Mouse (Mus musculus): Measurements from ENCODE around the gene Fndc8. TPM values are rescaled to one million over a fixed set of nuclear protein-coding genes. Genes with fewer than 3 reads are reported as not detected.

Gene Fndc8
- polyA plus RNA-seq, 1 experiment from 2014 or later = 0.15 TPM

DNA sequence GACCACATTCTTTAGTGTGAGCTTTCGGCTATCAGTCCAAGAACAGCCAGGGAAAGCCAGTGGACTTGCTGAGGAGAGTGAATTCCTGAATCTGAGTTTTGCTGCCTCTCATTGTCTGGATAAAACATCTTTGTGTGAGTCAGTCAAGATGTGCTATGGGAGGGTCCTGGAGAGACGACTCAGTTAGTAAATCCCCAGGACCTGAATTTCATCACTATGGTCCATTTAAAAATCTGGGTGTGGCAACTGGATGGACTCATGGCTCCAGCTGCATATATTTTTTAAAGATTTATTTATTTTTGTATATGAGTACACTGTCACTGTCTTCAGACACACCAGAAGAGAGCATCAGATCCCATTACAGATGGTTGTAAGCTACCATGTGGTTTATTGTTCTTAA lies 53.7 kb downstream of the Fndc8 start:
- Histone ChIP-seq H3K27ac (no peak overlapping the region), H3K9ac (no peak overlapping the region), H3K4me3 (no peak overlapping the region), H3K4me2 (no peak overlapping the region), H3K27me3 (peaks cover 52% of the 10 kb centered on the region), H3K9me3 (no peaks in the 10 kb centered on the region), H3K36me3 (no peaks in the 10 kb centered on the region), H3K4me1 (no peaks in the 10 kb centered on the region)
- WGBS = 73% methylated on average over 2 of the region's 2 CpGs
- no peak for ATAC-seq (ENCODE audit: insufficient number of reproducible peaks, insufficient read depth, low FRiP score, low TSS enrichment, low read depth)

DNA sequence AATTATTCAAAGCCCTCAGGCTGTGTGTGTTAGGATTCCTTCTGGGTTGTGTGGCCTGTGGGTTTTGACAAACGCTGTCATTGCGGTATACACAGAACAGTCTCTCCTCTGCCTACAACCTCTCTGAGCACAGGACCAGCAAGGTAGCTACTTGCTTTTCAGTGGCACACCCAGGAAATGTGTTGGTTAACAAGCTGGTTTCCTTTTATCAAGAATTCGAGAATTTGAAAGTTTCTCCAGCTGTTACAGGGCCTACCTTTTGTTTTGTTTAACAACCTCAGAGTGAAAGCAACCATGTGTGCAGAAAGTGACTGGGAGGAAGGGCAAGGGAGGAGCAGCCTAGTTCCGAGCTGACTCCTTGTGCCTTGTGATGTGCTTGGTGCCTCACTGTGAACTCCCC lies 55.5 kb downstream of the Fndc8 start:
- Histone ChIP-seq H3K9ac (no peak overlapping the region), H3K4me3 (no peak overlapping the region), H3K36me3 (no peaks in the 10 kb centered on the region), H3K4me2 (no peak overlapping the region), H3K27me3 (peaks cover 59% of the 10 kb centered on the region), H3K27ac (no peak overlapping the region), H3K9me3 (no peaks in the 10 kb centered on the region), H3K4me1 (peaks cover 10% of the 10 kb centered on the region)
- 35% methylated on average over 4 of the region's 4 CpGs for WGBS
- ATAC-seq (ENCODE audit: insufficient number of reproducible peaks, insufficient read depth, low FRiP score, low TSS enrichment, low read depth) = no peak

DNA sequence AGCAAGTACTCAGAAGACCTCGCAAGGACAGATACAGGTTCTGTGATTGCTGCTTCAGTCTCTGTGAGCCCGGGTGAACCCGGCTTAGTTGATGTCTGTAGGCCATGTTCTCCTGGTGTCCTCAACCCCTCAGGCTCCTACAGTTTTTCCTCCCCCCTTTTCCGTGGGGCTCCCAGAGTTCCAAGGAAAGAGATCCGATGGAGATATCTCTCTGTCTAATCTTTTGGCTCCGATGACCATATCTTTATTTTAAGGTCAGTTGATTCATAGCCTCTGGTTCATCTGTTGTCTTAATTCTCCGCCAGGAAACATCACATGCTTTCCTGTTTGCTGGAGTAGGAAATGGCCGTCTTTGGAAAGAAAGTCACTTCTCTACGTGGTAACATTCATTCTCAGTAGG lies 57.1 kb downstream of the Fndc8 start:
- no peaks in the 10 kb centered on the region for H3K9me3 ChIP-seq
- H3K36me3 ChIP-seq = no peaks in the 10 kb centered on the region
- no peak overlapping the region for H3K9ac ChIP-seq
- H3K4me1 ChIP-seq = peaks cover 10% of the 10 kb centered on the region
- no peak for ATAC-seq (ENCODE audit: insufficient number of reproducible peaks, insufficient read depth, low FRiP score, low TSS enrichment, low read depth)
- H3K4me3 ChIP-seq = no peak overlapping the region
- H3K27me3 ChIP-seq = peaks cover 62% of the 10 kb centered on the region
- WGBS = 85% methylated on average over 9 of the region's 9 CpGs
- H3K27ac ChIP-seq = no peak overlapping the region
- no peak overlapping the region for H3K4me2 ChIP-seq

Other genes with a start within 250 kb of the Fndc8 start
- 0.29 and 0.52 TPM in 2 replicates for gene Cct6b, start 127.8 kb upstream of the Fndc8 start, polyA plus RNA-seq (2015; fragmentation: Nextera tagmentation; extraction: Ambion mirVana)
- 42.0 and 42.7 TPM in 2 replicates for gene Zfp830, start 127.8 kb upstream of the Fndc8 start, polyA plus RNA-seq (2015; fragmentation: Nextera tagmentation; extraction: Ambion mirVana)
- 33.9 and 34.7 TPM in 2 replicates for gene Lig3, start 111.0 kb upstream of the Fndc8 start, polyA plus RNA-seq (2015; fragmentation: Nextera tagmentation; extraction: Ambion mirVana)
- gene Rffl, start 20.9 kb upstream of the Fndc8 start, polyA plus RNA-seq (2015; fragmentation: Nextera tagmentation; extraction: Ambion mirVana) = 10.2 and 11.5 TPM in 2 replicates
- 11.7 and 12.9 TPM in 2 replicates for gene Rad51d, start 1.5 kb upstream of the Fndc8 start, polyA plus RNA-seq (2015; fragmentation: Nextera tagmentation; extraction: Ambion mirVana)
- gene Nle1, start 16.3 kb downstream of the Fndc8 start, polyA plus RNA-seq (2015; fragmentation: Nextera tagmentation; extraction: Ambion mirVana) = 33.6 and 36.1 TPM in 2 replicates
- 5.7 and 8.6 TPM in 2 replicates for gene Unc45b, start 18.4 kb downstream of the Fndc8 start, polyA plus RNA-seq (2015; fragmentation: Nextera tagmentation; extraction: Ambion mirVana)
- 0.94 and 1.8 TPM in 2 replicates for gene Slfn5, start 59.2 kb downstream of the Fndc8 start, polyA plus RNA-seq (2015; fragmentation: Nextera tagmentation; extraction: Ambion mirVana)
- 17.4 TPM in 2 replicates for gene Slfn9, start 99.7 kb downstream of the Fndc8 start, polyA plus RNA-seq (2015; fragmentation: Nextera tagmentation; extraction: Ambion mirVana)
- gene Slfn8, start 128.7 kb downstream of the Fndc8 start, polyA plus RNA-seq (2015; fragmentation: Nextera tagmentation; extraction: Ambion mirVana) = 0.62 and 0.74 TPM in 2 replicates
- gene Slfn2, start 173.0 kb downstream of the Fndc8 start, polyA plus RNA-seq (2015; fragmentation: Nextera tagmentation; extraction: Ambion mirVana) = 3.3 and 4.8 TPM in 2 replicates
- gene Slfn1, start 224.7 kb downstream of the Fndc8 start, polyA plus RNA-seq (2015; fragmentation: Nextera tagmentation; extraction: Ambion mirVana) = 0.14 TPM in 1 of 2 replicates, not detected in the other